Mouse (Mus musculus): Measurements from ENCODE around the gene 9130213A22Rik. TPM values are rescaled to one million over a fixed set of nuclear protein-coding genes. Genes with fewer than 3 reads are reported as not detected.

The 9130213A22Rik gene
- total RNA-seq, 2 experiments from 2014 or later = not detected

Other genes with a start within 250 kb of the 9130213A22Rik start
- not detected for gene Rnf222, start 234.0 kb downstream of the 9130213A22Rik start, total RNA-seq (2021)
- gene Rpl26, start 221.0 kb downstream of the 9130213A22Rik start, total RNA-seq (2021) = 100 to 1,000 TPM; 536 to 627 TPM
- not detected for gene Odf4, start 195.5 kb downstream of the 9130213A22Rik start, total RNA-seq (2021)
- gene Arhgef15, start 165.1 kb downstream of the 9130213A22Rik start, total RNA-seq (2021) = 1 to 10 TPM; 6.9 to 7.8 TPM
- 1 to 10 TPM; 3.4 to 3.5 TPM for gene Slc25a35, start 154.5 kb downstream of the 9130213A22Rik start, total RNA-seq (2021)
- 10 to 100 TPM; 58.7 to 65.4 TPM for gene Rangrf, start 147.4 kb downstream of the 9130213A22Rik start, total RNA-seq (2021)
- gene Pfas, start 114.1 kb downstream of the 9130213A22Rik start, total RNA-seq (2021) = 1 to 10 TPM; 5.1 to 6.6 TPM
- gene Ctc1, start 106.7 kb downstream of the 9130213A22Rik start, total RNA-seq (2021) = 10 to 100 TPM in 1 of 2 experiments, 1 to 10 TPM in 1; 9.6 to 10.9 TPM
- 1 to 10 TPM in 1 of 2 experiments, under 1 TPM in 1; 0.51 to 1.1 TPM for gene Aurkb, start 76.9 kb downstream of the 9130213A22Rik start, total RNA-seq (2021)
- gene Borcs6, start 62.9 kb downstream of the 9130213A22Rik start, total RNA-seq (2021) = 10 to 100 TPM; 17.4 to 18.8 TPM
- 1 to 10 TPM; 3.4 TPM for gene Tmem107, start 51.8 kb downstream of the 9130213A22Rik start, total RNA-seq (2021)
- 10 to 100 TPM; 26.7 to 38.1 TPM for gene Vamp2, start 34.1 kb downstream of the 9130213A22Rik start, total RNA-seq (2021)
- gene Per1, start 27.4 kb downstream of the 9130213A22Rik start, total RNA-seq (2021) = 10 to 100 TPM; 60.9 to 89.0 TPM
- gene Hes7, start 2.2 kb downstream of the 9130213A22Rik start, total RNA-seq (2021) = not detected
- not detected for gene Aloxe3, start 3.3 kb upstream of the 9130213A22Rik start, total RNA-seq (2021)
- gene Alox12b, start 34.4 kb upstream of the 9130213A22Rik start, total RNA-seq (2021) = not detected
- not detected for gene Alox8, start 75.3 kb upstream of the 9130213A22Rik start, total RNA-seq (2021)
- gene Gucy2e, start 114.4 kb upstream of the 9130213A22Rik start, total RNA-seq (2021) = not detected
- 1 to 10 TPM; 1.4 TPM for gene Cntrob, start 201.2 kb upstream of the 9130213A22Rik start, total RNA-seq (2021)
- gene Trappc1, start 201.4 kb upstream of the 9130213A22Rik start, total RNA-seq (2021) = 10 to 100 TPM; 40.1 to 41.8 TPM
- under 1 TPM in 1 of 2 experiments, not detected in 1; 0.10 TPM for gene Kcnab3, start 203.7 kb upstream of the 9130213A22Rik start, total RNA-seq (2021)
- gene Rnf227, start 217.9 kb upstream of the 9130213A22Rik start, total RNA-seq (2021) = under 1 TPM; 0.12 to 0.26 TPM
- 10 to 100 TPM in 1 of 2 experiments, 1 to 10 TPM in 1; 7.6 to 11.2 TPM for gene Chd3, start 246.8 kb upstream of the 9130213A22Rik start, total RNA-seq (2021)

All from gastrocnemius, postnatal 36 days (tissue).